Mouse (Mus musculus): ENCODE measurements at regions not wholly inside any gene's neighbourhood (a gene's known extent, or its start where the extent isn't known, plus 50 kb on each side); places are given as distances from the start of the nearest gene placed in this dataset. TPM values are rescaled to one million over a fixed set of nuclear protein-coding genes. Genes with fewer than 3 reads are reported as not detected.
A peak's percentile ranks its signal among the peaks of the same experiment; 100 is the strongest.

- DNase-seq (ENCODE audit: low spot score) = no peak
Measured at GRCm38 (mm10) chr10:25032625-25033024, 105.3 kb upstream of the Arg1 start.

- DNase-seq (ENCODE audit: low spot score) = no peak
Measured at GRCm38 (mm10) chr10:25029387-25029915, 102.2 kb upstream of the Arg1 start.

- DNase-seq (ENCODE audit: low spot score) = peak; percentile 74
Measured at GRCm38 (mm10) chr10:25023601-25024157, 96.4 kb upstream of the Arg1 start.

GRCm38 (mm10) chr10:25023044-25023540, 95.8 kb upstream of the Arg1 start:
- DNase-seq (ENCODE audit: low spot score) = peak; percentile 53

GRCm38 (mm10) chr10:25018946-25019345, 91.7 kb upstream of the Arg1 start:
- DNase-seq (ENCODE audit: low spot score) = no peak

- no peak for DNase-seq (ENCODE audit: low spot score)
Measured at GRCm38 (mm10) chr10:25017843-25018242, 90.6 kb upstream of the Arg1 start.

GRCm38 (mm10) chr10:25016110-25016509, 88.8 kb upstream of the Arg1 start:
- DNase-seq (ENCODE audit: low spot score) = peak; percentile 17

GRCm38 (mm10) chr10:25012129-25012528, 84.8 kb upstream of the Arg1 start:
- no peak for DNase-seq (ENCODE audit: low spot score)

GRCm38 (mm10) chr10:25001299-25001698, 74.0 kb upstream of the Arg1 start:
- no peak for DNase-seq (ENCODE audit: low spot score)

GRCm38 (mm10) chr10:25000231-25001222, 73.2 kb upstream of the Arg1 start:
- no peak for DNase-seq (ENCODE audit: low spot score)

GRCm38 (mm10) chr10:24999807-25000206, 72.5 kb upstream of the Arg1 start:
- no peak for DNase-seq (ENCODE audit: low spot score)

GRCm38 (mm10) chr10:24997661-24998060, 70.4 kb upstream of the Arg1 start:
- DNase-seq (ENCODE audit: low spot score) = no peak

GRCm38 (mm10) chr10:24995751-24996150, 68.5 kb upstream of the Arg1 start:
- DNase-seq (ENCODE audit: low spot score) = no peak

- no peak for DNase-seq (ENCODE audit: low spot score)
Measured at GRCm38 (mm10) chr10:24989965-24990653, 62.8 kb upstream of the Arg1 start.

GRCm38 (mm10) chr10:24984801-24985200, 57.5 kb upstream of the Arg1 start:
- no peak for DNase-seq (ENCODE audit: low spot score)

- DNase-seq (ENCODE audit: low spot score) = no peak
Measured at GRCm38 (mm10) chr10:24981763-24982162, 54.5 kb upstream of the Arg1 start.

Small RNA genes lying in the stretch of these regions (microRNA-seq; reads per million reads assigned to microRNA genes)
- gene Gm22566 = not detected

All from heart, adult 8-10 months (tissue).